Mouse (Mus musculus): ENCODE data around the gene Pold1. TPM values are rescaled to one million over a fixed set of nuclear protein-coding genes. Genes with fewer than 3 reads are reported as not detected.

Pold1 gene
- total RNA-seq (2014; fragmentation: Nextera tagmentation): 70.1 and 106 TPM in 2 replicates
- total RNA-seq (2017): 54.6 and 72.4 TPM in 2 replicates
- polyA plus RNA-seq (2012): 252 and 268 TPM in 2 replicates

GRCm38 (mm10) chr7:44548497-44549087 lies at the start of gene Pold1:
TSS of gene Pold1 (minus strand) at chr7:44548849.
- Histone ChIP-seq H3K36me3 (replicated peaks) (peaks cover 75% of the 10 kb centered on the region), H3K27me3 (ENCODE audit: insufficient read depth, low read length) (no peaks in the 10 kb centered on the region), H3K9me3 (replicated peaks) (no peaks in the 10 kb centered on the region), H3K4me3 (ENCODE audit: low read depth, low read length) (peak within 1 kb of the TSS; percentile 86), H3K4me1 (ENCODE audit: insufficient read depth, low read depth, low read length) (peaks cover 56% of the 10 kb centered on the region)
- DNase-seq (ENCODE audit: low spot score) (peak; percentile 94), ATAC-seq (ENCODE audit: extremely low read depth, insufficient number of reproducible peaks, low FRiP score, poor library complexity, severe bottlenecking) (peak; percentile 89)
- TF ChIP-seq CTCF (IDR thresholded peaks at IDR 0.05; ENCODE audit: low read depth, low read length) (peak; percentile 75), GATA2 (IDR thresholded peaks at IDR 0.05; ENCODE audit: borderline replicate concordance, low read depth, low read length) (no peak)

DNA sequence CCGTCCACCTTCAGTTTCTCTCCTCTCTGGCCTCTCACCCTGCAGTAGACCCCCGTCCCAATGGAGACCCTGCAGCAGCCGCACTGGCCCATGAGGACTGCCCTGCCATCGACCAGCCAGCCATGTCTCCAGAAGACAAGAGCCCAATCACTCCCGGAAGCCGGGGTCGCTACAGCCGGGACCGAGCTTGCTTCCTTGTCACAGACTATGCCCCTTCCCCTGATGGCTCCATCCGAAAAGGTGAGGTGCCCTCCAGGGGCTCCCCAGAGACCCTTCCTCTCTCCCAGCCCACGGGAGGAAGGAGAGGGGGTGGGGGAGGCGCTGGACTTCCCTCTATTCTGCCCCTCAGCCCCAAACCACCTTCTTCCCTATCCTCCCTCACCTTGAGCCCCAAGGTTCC lies 49.7 kb upstream of the Pold1 start:
- ATAC-seq (ENCODE audit: extremely low read depth, insufficient number of reproducible peaks, low FRiP score, poor library complexity, severe bottlenecking) (no peak), DNase-seq (ENCODE audit: low spot score) (no peak)
- Histone ChIP-seq H3K4me3 (ENCODE audit: low read depth, low read length) (no peak overlapping the region), H3K36me3 (replicated peaks) (no peaks in the 10 kb centered on the region), H3K27me3 (ENCODE audit: insufficient read depth, low read length) (peaks cover 7% of the 10 kb centered on the region; the same call in 1 of the 2 replicates), H3K4me1 (ENCODE audit: insufficient read depth, low read depth, low read length) (peaks cover under 1% of the 10 kb centered on the region; the same call in 1 of the 2 replicates), H3K9me3 (replicated peaks) (no peaks in the 10 kb centered on the region)
- TF ChIP-seq GATA2 (IDR thresholded peaks at IDR 0.05; ENCODE audit: borderline replicate concordance, low read depth, low read length) (no peak), GATA1 (IDR thresholded peaks at IDR 0.05; ENCODE audit: borderline replicate concordance, low read length) (no peak), TAL1 (conservative IDR thresholded peaks at IDR 0.05; ENCODE audit: low read depth, low read length) (no peak), POLR2AphosphoS5 (IDR thresholded peaks at IDR 0.05; ENCODE audit: insufficient replicate concordance, low read depth, low read length) (no peak), CTCF (IDR thresholded peaks at IDR 0.05; ENCODE audit: low read depth, low read length) (no peak)

GRCm38 (mm10) chr7:44597666-44598065 lies 49.0 kb upstream of the Pold1 start:
- DNase-seq (ENCODE audit: low spot score) (no peak), ATAC-seq (ENCODE audit: extremely low read depth, insufficient number of reproducible peaks, low FRiP score, poor library complexity, severe bottlenecking) (no peak)
- Histone ChIP-seq H3K4me1 (ENCODE audit: insufficient read depth, low read depth, low read length) (no peaks in the 10 kb centered on the region), H3K4me3 (ENCODE audit: low read depth, low read length) (no peak overlapping the region), H3K27me3 (ENCODE audit: insufficient read depth, low read length) (peaks cover 3% of the 10 kb centered on the region; the same call in 1 of the 2 replicates), H3K9me3 (replicated peaks) (no peaks in the 10 kb centered on the region), H3K36me3 (replicated peaks) (no peaks in the 10 kb centered on the region)
- TF ChIP-seq TAL1 (conservative IDR thresholded peaks at IDR 0.05; ENCODE audit: low read depth, low read length) (no peak), POLR2AphosphoS5 (IDR thresholded peaks at IDR 0.05; ENCODE audit: insufficient replicate concordance, low read depth, low read length) (no peak), CTCF (IDR thresholded peaks at IDR 0.05; ENCODE audit: low read depth, low read length) (no peak), GATA2 (IDR thresholded peaks at IDR 0.05; ENCODE audit: borderline replicate concordance, low read depth, low read length) (no peak), GATA1 (IDR thresholded peaks at IDR 0.05; ENCODE audit: borderline replicate concordance, low read length) (no peak)

DNA sequence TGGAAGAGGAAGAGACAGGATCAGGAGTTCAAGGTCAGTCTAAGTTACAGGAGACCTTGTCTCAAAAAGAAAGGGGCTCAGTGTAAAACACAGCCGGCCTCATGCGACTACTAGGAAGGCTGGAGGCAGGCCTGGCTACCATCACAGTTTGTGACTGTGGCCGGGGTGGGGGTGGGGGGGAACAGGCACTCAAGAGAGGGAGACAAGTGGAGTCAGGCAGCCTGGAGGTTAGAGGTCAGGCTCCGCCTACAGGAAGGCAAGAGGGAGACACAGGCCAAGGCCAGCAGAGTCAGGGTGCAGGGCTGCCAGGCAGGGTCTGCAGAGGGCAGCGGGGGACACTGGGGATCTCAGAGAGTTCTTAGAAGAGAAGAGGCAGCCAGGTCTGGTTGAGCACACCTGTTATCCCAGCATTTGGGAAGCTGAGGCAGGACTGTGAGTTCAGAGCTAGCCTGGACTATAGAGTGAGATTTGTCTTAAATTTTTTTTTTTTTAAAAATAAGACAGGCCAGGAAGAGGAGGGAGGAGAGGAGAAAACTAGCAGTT lies 48.4 kb upstream of the Pold1 start:
- TF ChIP-seq CTCF (IDR thresholded peaks at IDR 0.05; ENCODE audit: low read depth, low read length) (no peak), GATA1 (IDR thresholded peaks at IDR 0.05; ENCODE audit: borderline replicate concordance, low read length) (no peak), GATA2 (IDR thresholded peaks at IDR 0.05; ENCODE audit: borderline replicate concordance, low read depth, low read length) (no peak), TAL1 (conservative IDR thresholded peaks at IDR 0.05; ENCODE audit: low read depth, low read length) (no peak), POLR2AphosphoS5 (IDR thresholded peaks at IDR 0.05; ENCODE audit: insufficient replicate concordance, low read depth, low read length) (no peak)
- no peaks in the 10 kb centered on the region; the same call in 1 of the 2 replicates for H3K27me3 ChIP-seq (ENCODE audit: insufficient read depth, low read length)
- H3K4me1 ChIP-seq (ENCODE audit: insufficient read depth, low read depth, low read length): no peaks in the 10 kb centered on the region
- H3K36me3 ChIP-seq (replicated peaks): no peaks in the 10 kb centered on the region
- no peak for DNase-seq (ENCODE audit: low spot score)
- ATAC-seq (ENCODE audit: extremely low read depth, insufficient number of reproducible peaks, low FRiP score, poor library complexity, severe bottlenecking): no peak
- no peaks in the 10 kb centered on the region for H3K9me3 ChIP-seq (replicated peaks)
- no peak overlapping the region for H3K4me3 ChIP-seq (ENCODE audit: low read depth, low read length)

- no peaks in the 10 kb centered on the region; the same call in 1 of the 2 replicates for H3K27me3 ChIP-seq (ENCODE audit: insufficient read depth, low read length)
- TF ChIP-seq CTCF (IDR thresholded peaks at IDR 0.05; ENCODE audit: low read depth, low read length) (no peak), TAL1 (conservative IDR thresholded peaks at IDR 0.05; ENCODE audit: low read depth, low read length) (no peak)
- no peaks in the 10 kb centered on the region for H3K4me1 ChIP-seq (ENCODE audit: insufficient read depth, low read depth, low read length)
- no peak overlapping the region for H3K4me3 ChIP-seq (ENCODE audit: low read depth, low read length)
- no peaks in the 10 kb centered on the region for H3K36me3 ChIP-seq (replicated peaks)
- ATAC-seq (ENCODE audit: extremely low read depth, insufficient number of reproducible peaks, low FRiP score, poor library complexity, severe bottlenecking) (no peak), DNase-seq (ENCODE audit: low spot score) (no peak)
- peaks cover 4% of the 10 kb centered on the region for H3K9me3 ChIP-seq (replicated peaks)
These were observed 47.4 kb upstream of the Pold1 start for GRCm38 (mm10) chr7:44596051-44596450.

GRCm38 (mm10) chr7:44595131-44595561 lies 46.5 kb upstream of the Pold1 start:
- Histone ChIP-seq H3K36me3 (replicated peaks) (no peaks in the 10 kb centered on the region), H3K27me3 (ENCODE audit: insufficient read depth, low read length) (peaks cover 2% of the 10 kb centered on the region; the same call in 1 of the 2 replicates), H3K4me3 (ENCODE audit: low read depth, low read length) (no peak overlapping the region), H3K4me1 (ENCODE audit: insufficient read depth, low read depth, low read length) (no peaks in the 10 kb centered on the region), H3K9me3 (replicated peaks) (peaks cover 11% of the 10 kb centered on the region)
- ATAC-seq (ENCODE audit: extremely low read depth, insufficient number of reproducible peaks, low FRiP score, poor library complexity, severe bottlenecking): no peak
- TF ChIP-seq GATA1 (IDR thresholded peaks at IDR 0.05; ENCODE audit: borderline replicate concordance, low read length) (no peak), POLR2AphosphoS5 (IDR thresholded peaks at IDR 0.05; ENCODE audit: insufficient replicate concordance, low read depth, low read length) (no peak), GATA2 (IDR thresholded peaks at IDR 0.05; ENCODE audit: borderline replicate concordance, low read depth, low read length) (no peak), TAL1 (conservative IDR thresholded peaks at IDR 0.05; ENCODE audit: low read depth, low read length) (no peak), CTCF (IDR thresholded peaks at IDR 0.05; ENCODE audit: low read depth, low read length) (no peak)
- no peak for DNase-seq (ENCODE audit: low spot score)
